Mouse (Mus musculus) spleen, adult 2 months (tissue): ENCODE results near the gene Ppm1h.

Experiments used
- CTCF ChIP-seq: fragments of 200-500 bp; IDR thresholded peaks from 2 replicates; pipeline ENCODE4 v1.5.1; 2011; ENCODE audit warnings: mild to moderate bottlenecking, inconsistent platforms; ENCODE audit not compliant: insufficient read depth, insufficient read length, insufficient replicate concordance; ENCODE audit errors: extremely low read depth
- POLR2A ChIP-seq: fragments of 200-500 bp; IDR thresholded peaks from 2 replicates; pipeline ENCODE4 v1.6.1; 2011; ENCODE audit warnings: low read depth, low read length, inconsistent platforms

- TF ChIP-seq CTCF (no peak), POLR2A (no peak)
Observed at GRCm38 (mm10) chr10:122642125-122642524, 36.4 kb upstream of the Ppm1h start.
